Mouse (Mus musculus) kidney, postnatal 0 days (tissue): Measurements from ENCODE around the gene Cbfa2t3. TPM values are rescaled to one million over a fixed set of nuclear protein-coding genes. Genes with fewer than 3 reads are reported as not detected.

Experiments
- ATAC-seq: fragments of 200-750 bp; cut with Nextera tagmentation; replicated peaks from 2 replicates; pipeline ENCODE4 v1.8.0; 2017; ENCODE audit warnings: low read depth, moderate number of reproducible peaks, moderate TSS enrichment, moderate library complexity; ENCODE audit not compliant: low FRiP score
- DNase-seq: peaks from one replicate; pipeline ENCODE4 v3.0.0-alpha.2; 2016; ENCODE audit warnings: low spot score
- H3K27ac ChIP-seq: fragments of 300-500 bp; sonication (generic); 2 replicates; pipeline ENCODE4 v1.5.1; 2014; ENCODE audit warnings: mild to moderate bottlenecking
- H3K27me3 ChIP-seq: fragments of 300-500 bp; sonication (generic); 2 replicates; pipeline ENCODE4 v1.6.1; 2014; ENCODE audit warnings: low read length, mixed read lengths; ENCODE audit not compliant: insufficient read depth
- H3K36me3 ChIP-seq: fragments of 300-500 bp; sonication (generic); 2 replicates; pipeline ENCODE4 v1.6.1; 2014; ENCODE audit warnings: low read length, mixed read lengths; ENCODE audit not compliant: insufficient read depth
- H3K4me1 ChIP-seq: fragments of 300-500 bp; sonication (generic); replicated peaks from 2 replicates; pipeline ENCODE4 v1.6.1; 2014; ENCODE audit warnings: antibody characterized with exemption, low read length, mixed read lengths; ENCODE audit not compliant: insufficient read depth
- H3K4me2 ChIP-seq: fragments of 300-500 bp; sonication (generic); 2 replicates; pipeline ENCODE4 v1.6.1; 2014; ENCODE audit warnings: mild to moderate bottlenecking, low read length, moderate library complexity, mixed read lengths
- H3K4me3 ChIP-seq: fragments of 300-500 bp; sonication (generic); replicated peaks from 2 replicates; pipeline ENCODE4 v1.5.1; 2014; ENCODE audit warnings: low read depth, low read length
- H3K9ac ChIP-seq: fragments of 300-500 bp; sonication (generic); 2 replicates; pipeline ENCODE4 v1.6.1; 2014; ENCODE audit warnings: low read depth, low read length
- H3K9me3 ChIP-seq: fragments of 300-500 bp; sonication (generic); replicated peaks from 2 replicates; pipeline ENCODE4 v1.6.1; 2016; ENCODE audit warnings: low read length, inconsistent platforms, mixed read lengths
- CTCF ChIP-seq: IDR thresholded peaks from 2 replicates; pipeline ENCODE4 v1.5.1; 2016; ENCODE audit warnings: antibody characterized with exemption, low read depth, mild to moderate bottlenecking, moderate library complexity
- WGBS: fragments of 180-500 bp; shearing (Covaris S2); extraction: QIAGEN DNeasy Blood & Tissue Kit; methylation state at CpG from one replicate; pipeline ENCODE4 v1.1.7; 2014; 5-methylcytosine and 5-hydroxymethylcytosine counted together
- polyA plus RNA-seq: library from polyadenylated mRNA; unstranded; fragments of >200 nt; fragmentation: Nextera tagmentation; extraction: Ambion mirVana; gene quantifications from 2 replicates; pipeline ENCODE4 v1.2.1, GENCODE M21; 2015

Gene Cbfa2t3
- polyA plus RNA-seq, 1 experiment from 2014 or later = 3.6 TPM

DNA sequence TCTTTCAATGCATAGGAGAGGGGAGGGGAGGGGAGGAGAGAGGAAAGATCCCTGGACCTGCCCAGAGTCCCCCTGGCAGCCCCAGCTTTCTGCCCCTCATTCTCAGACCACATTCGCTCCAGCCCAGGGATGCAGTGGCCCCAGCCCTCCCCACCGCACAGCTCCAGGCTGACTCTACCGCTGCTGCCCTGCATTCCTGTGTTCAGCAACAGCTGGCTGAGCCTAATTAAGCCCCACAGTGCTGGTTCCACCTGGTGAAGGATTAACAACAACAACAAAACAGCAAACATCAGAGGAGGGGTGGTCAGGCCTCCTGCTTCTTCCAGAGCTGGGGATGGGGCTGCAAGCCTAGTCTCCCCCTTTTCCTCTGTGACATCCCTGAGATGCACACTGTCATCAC, 29.7 kb upstream of the Cbfa2t3 start:
- ATAC-seq = no peak

DNA sequence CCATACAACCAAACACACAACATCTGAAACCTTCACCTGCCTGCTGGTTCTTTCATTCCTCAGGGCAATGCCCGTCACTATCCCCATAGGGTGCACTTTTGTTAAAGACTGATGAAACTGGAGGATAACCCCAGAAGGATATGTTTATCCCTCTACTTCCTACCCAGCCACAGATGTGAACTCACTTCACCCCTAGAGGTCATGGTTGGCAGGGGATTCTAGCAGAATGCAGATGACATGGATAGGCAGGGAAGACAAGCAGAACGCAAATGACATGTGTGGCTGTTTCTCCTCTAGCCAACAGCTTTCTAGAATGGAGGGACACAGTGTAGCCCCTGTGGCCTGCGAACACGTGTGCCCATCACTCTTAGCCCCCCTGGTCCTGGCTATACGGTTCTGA, 28.5 kb upstream of the Cbfa2t3 start:
- no peak for ATAC-seq
- Histone ChIP-seq H3K9me3 (no peaks in the 10 kb centered on the region), H3K27me3 (no peaks in the 10 kb centered on the region), H3K9ac (no peak overlapping the region), H3K36me3 (no peaks in the 10 kb centered on the region), H3K4me3 (no peak overlapping the region), H3K4me2 (no peak overlapping the region), H3K4me1 (no peaks in the 10 kb centered on the region), H3K27ac (no peak overlapping the region)
- DNase-seq = no peak
- WGBS = 66% methylated on average over 5 of the region's 5 CpGs
- TF ChIP-seq CTCF = no peak

More for the DNA sequence above, 29.7 kb upstream of the Cbfa2t3 start:
- Histone ChIP-seq H3K4me1 (no peaks in the 10 kb centered on the region), H3K36me3 (no peaks in the 10 kb centered on the region), H3K9me3 (no peaks in the 10 kb centered on the region), H3K27me3 (no peaks in the 10 kb centered on the region), H3K4me3 (no peak overlapping the region), H3K4me2 (no peak overlapping the region), H3K9ac (no peak overlapping the region), H3K27ac (no peak overlapping the region)
- DNase-seq = no peak
- no peak for TF ChIP-seq CTCF
- 17% methylated on average over 3 of the region's 3 CpGs for WGBS

DNA sequence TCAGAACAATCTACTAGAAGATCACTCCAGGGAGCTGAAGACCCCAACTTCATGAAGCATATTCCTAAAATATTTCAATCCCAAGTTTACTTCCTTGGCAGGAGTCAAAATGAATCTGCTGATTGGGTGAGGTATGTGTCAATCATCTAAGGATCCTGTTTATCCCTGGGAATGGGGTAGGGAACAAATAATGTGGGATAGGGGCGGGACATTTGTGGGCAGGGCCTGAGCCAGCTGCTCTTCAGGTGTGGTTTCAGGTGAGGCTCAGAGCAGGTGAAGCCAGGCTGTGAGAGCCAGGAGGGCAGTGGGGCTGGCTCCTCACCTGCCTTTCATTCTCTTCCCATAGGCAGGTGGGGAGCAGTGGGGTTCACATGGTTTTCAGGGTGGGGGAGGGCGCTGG, 27.9 kb upstream of the Cbfa2t3 start:
- H3K4me3 ChIP-seq = no peak overlapping the region
- whole genome bisulfite sequencing = 47% methylated on average over 2 of the region's 2 CpGs
- H3K9me3 ChIP-seq = no peaks in the 10 kb centered on the region
- no peak for DNase-seq
- no peak overlapping the region for H3K27ac ChIP-seq
- no peak overlapping the region for H3K9ac ChIP-seq
- no peak overlapping the region for H3K4me2 ChIP-seq
- no peaks in the 10 kb centered on the region for H3K36me3 ChIP-seq
- TF ChIP-seq CTCF = no peak
- ATAC-seq = no peak
- no peaks in the 10 kb centered on the region for H3K27me3 ChIP-seq
- H3K4me1 ChIP-seq = no peaks in the 10 kb centered on the region

DNA sequence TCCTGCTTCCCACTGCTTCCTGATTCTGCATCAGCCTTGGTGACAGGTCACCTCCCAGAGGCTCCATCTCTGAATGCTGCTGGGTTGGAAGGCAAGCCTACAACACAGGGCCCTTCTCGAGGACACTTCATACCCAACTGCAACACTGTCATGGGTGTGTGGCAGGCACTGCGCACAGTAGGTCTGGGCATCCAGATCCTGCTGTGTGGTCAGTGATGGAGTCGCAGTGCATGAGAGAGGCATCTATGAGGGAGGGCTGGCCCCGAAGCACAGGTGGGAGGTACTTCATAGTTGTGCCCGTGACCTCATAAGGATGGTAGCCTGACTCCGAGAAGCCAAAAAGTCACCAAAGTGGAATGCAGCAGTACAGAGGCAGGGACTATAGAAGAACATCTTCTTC, 26.3 kb upstream of the Cbfa2t3 start:
- ATAC-seq = no peak
- 88% methylated on average over 6 of the region's 6 CpGs for WGBS
- no peak overlapping the region for H3K9ac ChIP-seq

DNA sequence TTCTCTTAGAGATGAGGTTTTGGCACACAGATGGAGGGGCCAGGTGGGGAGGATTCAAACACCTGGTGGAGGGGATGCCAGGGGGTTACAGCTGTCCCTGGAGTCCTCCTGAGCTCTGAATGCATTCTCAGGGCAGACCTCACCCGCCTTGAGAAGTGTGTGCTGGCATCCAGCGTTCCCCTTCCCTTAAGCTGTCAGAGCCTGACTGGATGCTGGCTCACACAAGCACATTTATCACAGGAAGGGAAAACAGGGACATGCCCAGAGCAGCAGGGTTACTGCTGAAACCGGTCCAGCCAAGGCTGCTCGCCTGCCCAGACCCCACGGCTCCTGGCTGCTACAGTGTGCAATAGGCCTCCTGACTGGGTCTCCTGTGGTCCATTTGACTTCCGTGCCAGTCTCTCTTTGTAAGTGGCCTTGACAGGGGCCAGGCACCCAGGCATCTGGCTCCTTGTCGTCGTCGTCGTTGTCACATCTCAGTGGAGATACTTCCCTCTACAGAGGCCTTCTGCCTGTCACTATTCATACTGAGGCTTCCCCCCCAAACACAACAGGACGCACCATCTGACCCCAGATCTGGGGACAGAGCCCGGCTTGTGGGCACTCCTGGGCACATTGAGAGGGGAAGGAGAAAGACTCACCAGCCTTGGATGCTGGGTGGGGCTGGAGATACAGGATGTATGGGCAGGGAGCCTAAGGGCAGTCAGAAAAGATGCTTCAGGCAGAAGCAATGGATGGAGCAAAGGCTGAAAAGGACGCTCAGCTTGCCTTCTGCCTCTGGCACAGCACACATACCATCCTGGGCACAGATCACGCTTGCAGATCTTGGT, 22.1 kb upstream of the Cbfa2t3 start:
- Histone ChIP-seq H3K27ac (no peak overlapping the region), H3K4me2 (no peak overlapping the region), H3K27me3 (0 out of 2 replicates have a peak, but pooled peaks cover 4% of the 10 kb centered on the region), H3K9me3 (no peaks in the 10 kb centered on the region), H3K9ac (no peak overlapping the region), H3K36me3 (no peaks in the 10 kb centered on the region), H3K4me3 (no peak overlapping the region), H3K4me1 (no peaks in the 10 kb centered on the region; the same call in 1 of the 2 replicates)
- no peak for ATAC-seq
- WGBS = 60% methylated on average over 14 of the region's 14 CpGs
- TF ChIP-seq CTCF = no peak
- DNase-seq = no peak

More for the DNA sequence above, 26.3 kb upstream of the Cbfa2t3 start:
- H3K4me1 ChIP-seq = no peaks in the 10 kb centered on the region; the same call in 1 of the 2 replicates
- no peak overlapping the region for H3K27ac ChIP-seq
- H3K4me2 ChIP-seq = no peak overlapping the region
- DNase-seq = no peak
- TF ChIP-seq CTCF = no peak
- H3K9me3 ChIP-seq = no peaks in the 10 kb centered on the region
- H3K27me3 ChIP-seq = no peaks in the 10 kb centered on the region
- H3K36me3 ChIP-seq = no peaks in the 10 kb centered on the region
- no peak overlapping the region for H3K4me3 ChIP-seq

DNA sequence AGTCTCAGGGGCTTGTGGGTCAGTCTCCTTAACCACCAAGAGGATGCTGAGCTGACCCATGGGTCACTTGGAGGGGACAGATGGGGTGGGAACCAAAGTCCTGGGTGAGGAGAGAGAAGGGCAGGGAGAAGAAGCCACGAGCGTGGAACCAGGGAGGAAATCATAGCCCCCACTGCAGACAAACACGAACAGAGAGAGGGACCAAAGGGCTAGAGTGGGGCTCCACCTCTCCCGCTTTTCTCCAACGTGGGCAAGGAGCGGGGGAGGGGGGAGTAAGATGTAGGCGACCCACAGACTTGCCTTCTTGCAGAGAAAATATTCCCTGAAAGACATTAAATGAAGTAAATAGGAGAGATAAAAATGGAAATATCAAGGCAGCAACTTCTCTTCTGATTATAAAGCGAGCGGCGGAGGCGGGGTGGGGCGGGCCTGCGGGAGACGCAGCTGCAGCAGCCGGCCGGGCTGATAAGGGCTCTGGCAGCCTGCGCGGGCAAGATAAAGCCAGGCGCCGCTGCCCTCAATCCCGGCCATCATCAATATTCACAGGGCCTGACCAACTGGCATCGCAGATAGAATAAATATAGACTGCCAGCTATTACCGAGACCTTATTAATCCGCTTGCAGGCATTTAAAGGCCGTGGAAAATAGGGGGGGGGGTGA, 21.3 kb upstream of the Cbfa2t3 start:
- H3K27me3 ChIP-seq = 0 out of 2 replicates have a peak, but pooled peaks cover 4% of the 10 kb centered on the region
- 15% methylated on average over 25 of the region's 25 CpGs for WGBS
- no peaks in the 10 kb centered on the region for H3K36me3 ChIP-seq
- TF ChIP-seq CTCF = no peak
- no peak for DNase-seq
- H3K9me3 ChIP-seq = no peaks in the 10 kb centered on the region
- no peak overlapping the region for H3K9ac ChIP-seq
- no peak overlapping the region for H3K27ac ChIP-seq
- H3K4me1 ChIP-seq = no peaks in the 10 kb centered on the region; the same call in 1 of the 2 replicates
- ATAC-seq = no peak
- H3K4me3 ChIP-seq = no peak overlapping the region
- peak overlapping the region; percentile 15; the same call in 1 of the 2 replicates for H3K4me2 ChIP-seq
